Mouse (Mus musculus) neural tube, embryonic 14.5 days (tissue): ENCODE data around the gene Tktl1. TPM values are rescaled to one million over a fixed set of nuclear protein-coding genes. Genes with fewer than 3 reads are reported as not detected.
A peak's percentile ranks its signal among the peaks of the same experiment; 100 is the strongest.

ENCODE experiments used
- ATAC-seq: fragments of 200-750 bp; cut with Nextera tagmentation; 2 replicates; pipeline ENCODE4 v1.8.0; 2017; ENCODE audit warnings: low read depth, mild to moderate bottlenecking, moderate TSS enrichment, moderate library complexity
- H3K27ac ChIP-seq: fragments of 300-500 bp; sonication (generic); 2 replicates; pipeline ENCODE4 v1.5.1; 2014; ENCODE audit warnings: low read depth, mild to moderate bottlenecking, control low read depth, low read length, moderate library complexity, mixed read lengths
- H3K27me3 ChIP-seq: fragments of 300-500 bp; sonication (generic); 2 replicates; pipeline ENCODE4 v1.6.1; 2014; ENCODE audit warnings: low read length; ENCODE audit not compliant: control insufficient read depth, insufficient read depth
- H3K36me3 ChIP-seq: fragments of 300-500 bp; sonication (generic); 2 replicates; pipeline ENCODE4 v1.6.1; 2014; ENCODE audit warnings: low read length, mixed read lengths; ENCODE audit not compliant: control insufficient read depth, insufficient read depth
- H3K4me1 ChIP-seq: fragments of 300-500 bp; sonication (generic); 2 replicates; pipeline ENCODE4 v1.6.1; 2014; ENCODE audit warnings: low read length; ENCODE audit not compliant: control insufficient read depth, insufficient read depth
- H3K4me2 ChIP-seq: fragments of 300-500 bp; sonication (generic); 2 replicates; pipeline ENCODE4 v1.6.1; 2014; ENCODE audit warnings: mild to moderate bottlenecking, low read depth, low read length, control low read depth
- H3K4me3 ChIP-seq: fragments of 300-500 bp; sonication (generic); 2 replicates; pipeline ENCODE4 v1.5.1; 2014; ENCODE audit warnings: low read depth, low read length, control low read depth, mixed read lengths
- H3K9ac ChIP-seq: fragments of 300-500 bp; sonication (generic); replicated peaks from 2 replicates; pipeline ENCODE4 v1.6.1; 2014; ENCODE audit warnings: low read depth, mild to moderate bottlenecking, control low read depth, low read length, mixed read lengths
- H3K9me3 ChIP-seq: fragments of 300-500 bp; sonication (generic); 2 replicates; pipeline ENCODE4 v1.6.1; 2016; ENCODE audit warnings: low read length; ENCODE audit not compliant: control insufficient read depth
- WGBS: fragments of 180-500 bp; shearing (Covaris S2); extraction: QIAGEN DNeasy Blood & Tissue Kit; methylation state at CpG from one replicate; pipeline ENCODE4 v1.1.7; 2014; 5-methylcytosine and 5-hydroxymethylcytosine counted together
- polyA plus RNA-seq: library from polyadenylated mRNA; unstranded; fragments of >200 nt; fragmentation: Nextera tagmentation; extraction: Ambion mirVana; gene quantifications from 2 replicates; pipeline ENCODE4 v1.2.1, GENCODE M21; 2014

Gene Tktl1
- polyA plus RNA-seq, 1 experiment from 2014 or later: 0.16 TPM

DNA sequence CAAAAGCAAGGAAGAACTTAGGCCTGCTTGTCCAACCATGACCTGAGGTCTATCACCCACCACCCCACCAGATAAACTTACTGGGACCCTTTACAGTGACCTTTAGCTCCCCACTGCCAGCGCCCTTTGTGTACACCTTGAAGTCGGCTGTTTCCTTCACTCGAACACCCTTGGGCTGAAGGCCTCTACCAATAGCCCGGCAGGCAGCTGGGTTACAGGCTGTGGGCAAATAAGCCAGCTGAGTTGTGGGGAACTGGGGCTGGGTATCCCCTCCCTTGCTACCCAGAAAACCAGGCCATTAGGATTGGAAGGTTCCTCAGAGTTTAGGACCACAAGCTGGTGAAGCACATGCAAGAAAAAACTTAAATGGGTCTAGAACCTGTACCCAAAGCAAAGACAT, 63.3 kb downstream of the Tktl1 start:
- Histone ChIP-seq H3K4me3 (no peak overlapping the region), H3K4me1 (peaks cover 6% of the 10 kb centered on the region; the same call in 1 of the 2 replicates), H3K27me3 (no peaks in the 10 kb centered on the region), H3K36me3 (peaks cover 52% of the 10 kb centered on the region), H3K9ac (no peak overlapping the region), H3K27ac (no peak overlapping the region), H3K4me2 (no peak overlapping the region), H3K9me3 (no peaks in the 10 kb centered on the region)
- 97% methylated on average over 4 of the region's 4 CpGs for WGBS
- no peak for ATAC-seq

DNA sequence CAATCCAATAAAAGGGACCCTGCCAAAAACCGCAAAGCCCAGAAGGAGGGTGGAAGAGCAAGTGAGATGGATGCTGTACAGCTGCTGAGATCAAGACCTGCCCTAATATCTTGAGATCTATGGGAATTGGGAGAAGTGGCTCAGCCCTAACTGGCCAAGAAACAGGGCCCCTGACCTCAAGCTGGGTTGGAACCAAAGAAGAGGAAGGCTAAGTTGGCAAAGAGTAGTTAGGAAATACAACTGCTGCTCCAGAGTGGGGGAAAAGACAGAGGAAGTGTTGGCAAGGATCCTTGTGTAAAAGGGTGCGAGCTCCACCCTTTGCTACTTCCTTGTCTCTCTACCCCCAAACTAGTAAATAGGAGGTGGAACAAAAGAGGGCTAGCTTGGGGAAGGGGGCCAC, 66.3 kb downstream of the Tktl1 start:
- WGBS: 70% methylated on average over 2 of the region's 2 CpGs
- no peaks in the 10 kb centered on the region for H3K27me3 ChIP-seq
- peak overlapping the region; percentile 68 for H3K4me2 ChIP-seq
- no peak overlapping the region for H3K27ac ChIP-seq
- ATAC-seq: no peak
- no peak overlapping the region for H3K9ac ChIP-seq
- no peaks in the 10 kb centered on the region for H3K9me3 ChIP-seq
- peaks cover 37% of the 10 kb centered on the region for H3K36me3 ChIP-seq
- peaks cover 6% of the 10 kb centered on the region; the same call in 1 of the 2 replicates for H3K4me1 ChIP-seq
- no peak overlapping the region; the same call in 1 of the 2 replicates for H3K4me3 ChIP-seq

DNA sequence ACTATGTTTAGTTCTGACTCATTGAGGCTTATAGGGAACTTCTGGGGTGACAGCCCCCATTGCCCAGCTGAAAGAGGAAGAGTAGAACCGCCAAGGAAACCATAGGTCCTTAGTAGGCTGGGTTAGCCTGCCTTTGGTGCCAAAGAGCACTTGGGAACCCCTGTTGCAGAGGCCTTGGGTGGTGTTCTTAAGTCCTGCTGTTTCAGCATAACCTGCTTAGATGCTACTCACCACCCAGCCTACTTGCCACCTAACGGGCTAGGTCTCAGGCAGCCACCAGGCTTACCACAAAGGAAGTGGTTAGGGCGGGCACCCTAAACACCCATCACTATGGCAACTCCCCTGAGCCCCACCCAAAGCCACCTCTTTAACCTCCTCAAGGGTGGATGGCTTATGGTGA, 66.7 kb downstream of the Tktl1 start:
- peaks cover 36% of the 10 kb centered on the region for H3K36me3 ChIP-seq
- H3K9ac ChIP-seq: peak overlapping the region; percentile 74
- no peak for ATAC-seq
- peak overlapping the region; percentile 68 for H3K4me2 ChIP-seq
- no peaks in the 10 kb centered on the region for H3K27me3 ChIP-seq
- H3K9me3 ChIP-seq: no peaks in the 10 kb centered on the region
- no peak overlapping the region for H3K27ac ChIP-seq
- peak overlapping the region; percentile 50 for H3K4me3 ChIP-seq
- 65% methylated on average over 3 of the region's 3 CpGs for WGBS
- H3K4me1 ChIP-seq: peaks cover 6% of the 10 kb centered on the region; the same call in 1 of the 2 replicates

GRCm38 (mm10) chrX:74244614-74245083, 67.6 kb downstream of the Tktl1 start:
- Histone ChIP-seq H3K27ac (peak overlapping the region; percentile 85; the same call in 1 of the 2 replicates), H3K4me3 (peak overlapping the region; percentile 50), H3K27me3 (no peaks in the 10 kb centered on the region), H3K4me2 (peak overlapping the region; percentile 68), H3K4me1 (peaks cover 6% of the 10 kb centered on the region; the same call in 1 of the 2 replicates), H3K9ac (peak overlapping the region; percentile 74), H3K36me3 (peaks cover 28% of the 10 kb centered on the region), H3K9me3 (no peaks in the 10 kb centered on the region)
- ATAC-seq: peak; percentile 26; the same call in 1 of the 2 replicates
- WGBS: 25% methylated on average over 3 of the region's 3 CpGs

- H3K27me3 ChIP-seq: no peaks in the 10 kb centered on the region
- peaks cover 25% of the 10 kb centered on the region for H3K36me3 ChIP-seq
- no peaks in the 10 kb centered on the region for H3K9me3 ChIP-seq
- no peak for ATAC-seq
- H3K4me1 ChIP-seq: peaks cover 6% of the 10 kb centered on the region; the same call in 1 of the 2 replicates
- H3K27ac ChIP-seq: peak overlapping the region; percentile 85
- H3K9ac ChIP-seq: peak overlapping the region; percentile 74
- H3K4me3 ChIP-seq: peak overlapping the region; percentile 50
- H3K4me2 ChIP-seq: peak overlapping the region; percentile 68
- 23% methylated on average over 1 of the region's 1 CpGs for WGBS
Measured at GRCm38 (mm10) chrX:74245107-74245506, 68.0 kb downstream of the Tktl1 start.

DNA sequence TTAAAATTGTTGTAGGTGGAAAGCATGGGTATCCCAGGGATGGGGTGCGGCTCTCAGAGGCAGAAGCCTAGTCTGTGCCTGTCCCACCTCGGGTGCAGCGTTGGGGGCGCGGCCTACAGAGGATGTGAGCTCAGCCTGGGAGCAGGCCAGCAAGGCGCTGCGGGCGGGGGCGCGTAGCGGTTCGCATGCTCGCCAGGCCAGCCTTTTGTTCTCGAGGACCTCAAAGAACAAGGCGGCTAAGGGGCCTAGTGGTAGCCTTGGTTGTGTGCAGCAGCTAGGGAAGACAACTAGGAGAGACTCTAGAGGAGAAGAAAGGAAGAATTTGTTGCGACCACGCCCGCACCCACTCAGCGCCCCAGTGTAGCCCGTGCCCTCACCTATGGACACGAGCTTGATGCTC, 68.6 kb downstream of the Tktl1 start:
- H3K36me3 ChIP-seq: peaks cover 20% of the 10 kb centered on the region
- WGBS: 21% methylated on average over 21 of the region's 21 CpGs
- no peaks in the 10 kb centered on the region for H3K9me3 ChIP-seq
- no peaks in the 10 kb centered on the region for H3K27me3 ChIP-seq
- H3K4me2 ChIP-seq: peak overlapping the region; percentile 68
- peak overlapping the region; percentile 50 for H3K4me3 ChIP-seq
- peak overlapping the region; percentile 85 for H3K27ac ChIP-seq
- peak; percentile 65 for ATAC-seq
- peak overlapping the region; percentile 74 for H3K9ac ChIP-seq
- peaks cover 6% of the 10 kb centered on the region; the same call in 1 of the 2 replicates for H3K4me1 ChIP-seq

DNA sequence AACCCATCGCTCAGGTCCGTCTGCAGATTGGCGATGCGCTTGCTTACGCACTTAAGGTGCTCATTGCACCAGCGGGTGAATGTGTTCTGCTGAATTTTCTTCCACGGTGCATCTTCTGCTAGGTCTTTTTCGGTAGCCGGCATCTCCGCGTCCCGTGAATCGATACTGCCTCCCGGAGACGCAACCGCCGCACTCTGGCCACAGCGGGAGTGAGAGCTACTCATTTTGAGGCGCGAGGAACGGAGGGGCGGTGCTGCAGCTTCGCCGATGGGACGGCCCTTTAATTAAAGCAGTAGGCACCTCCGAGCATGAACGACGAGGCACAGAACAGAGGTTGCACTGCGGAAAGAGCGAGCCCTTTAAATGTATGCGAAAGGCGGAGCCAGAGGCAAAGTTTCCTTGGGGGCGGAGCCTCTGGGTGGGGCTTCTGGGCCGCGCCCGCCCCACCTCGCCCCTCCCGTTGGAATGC, 69.2 kb downstream of the Tktl1 start:
- no peaks in the 10 kb centered on the region for H3K27me3 ChIP-seq
- peak overlapping the region; percentile 50 for H3K4me3 ChIP-seq
- WGBS: 21% methylated on average over 38 of the region's 38 CpGs
- H3K27ac ChIP-seq: peak overlapping the region; percentile 85
- ATAC-seq: peak; percentile 92
- H3K9me3 ChIP-seq: no peaks in the 10 kb centered on the region
- H3K4me2 ChIP-seq: peak overlapping the region; percentile 68
- H3K36me3 ChIP-seq: peaks cover 15% of the 10 kb centered on the region; the same call in 1 of the 2 replicates
- H3K4me1 ChIP-seq: peaks cover 6% of the 10 kb centered on the region; the same call in 1 of the 2 replicates
- peak overlapping the region; percentile 74 for H3K9ac ChIP-seq

GRCm38 (mm10) chrX:74246693-74247092, 69.6 kb downstream of the Tktl1 start:
- peak; percentile 31 for ATAC-seq
- WGBS: 12% methylated on average over 15 of the region's 15 CpGs
- peak overlapping the region; percentile 30; the same call in 1 of the 2 replicates for H3K27ac ChIP-seq
- H3K4me3 ChIP-seq: peak overlapping the region; percentile 50
- H3K9me3 ChIP-seq: no peaks in the 10 kb centered on the region
- H3K27me3 ChIP-seq: no peaks in the 10 kb centered on the region
- peaks cover 10% of the 10 kb centered on the region; the same call in 1 of the 2 replicates for H3K36me3 ChIP-seq
- H3K9ac ChIP-seq: peak overlapping the region; percentile 26
- H3K4me1 ChIP-seq: peaks cover 6% of the 10 kb centered on the region; the same call in 1 of the 2 replicates
- H3K4me2 ChIP-seq: peak overlapping the region; percentile 68

- Histone ChIP-seq H3K4me3 (no peak overlapping the region), H3K27ac (no peak overlapping the region), H3K27me3 (no peaks in the 10 kb centered on the region), H3K4me2 (0 out of 2 replicates have a peak overlapping the region, but pooled peaks have one; percentile 50), H3K36me3 (no peaks in the 10 kb centered on the region), H3K9ac (no peak overlapping the region), H3K9me3 (no peaks in the 10 kb centered on the region), H3K4me1 (peaks cover 6% of the 10 kb centered on the region; the same call in 1 of the 2 replicates)
- no peak for ATAC-seq
- 17% methylated on average over 3 of the region's 3 CpGs for WGBS
Measured at GRCm38 (mm10) chrX:74248651-74249050, 71.6 kb downstream of the Tktl1 start.
